Mouse (Mus musculus) embryo, embryonic 9.5 days (tissue): ENCODE measurements around the gene Serpine2.

Source experiments
- DNase-seq: peaks from one replicate; pipeline ENCODE4 v3.0.0-alpha.2; 2017; ENCODE audit errors: extremely low spot score

Gene Serpine2

DNA sequence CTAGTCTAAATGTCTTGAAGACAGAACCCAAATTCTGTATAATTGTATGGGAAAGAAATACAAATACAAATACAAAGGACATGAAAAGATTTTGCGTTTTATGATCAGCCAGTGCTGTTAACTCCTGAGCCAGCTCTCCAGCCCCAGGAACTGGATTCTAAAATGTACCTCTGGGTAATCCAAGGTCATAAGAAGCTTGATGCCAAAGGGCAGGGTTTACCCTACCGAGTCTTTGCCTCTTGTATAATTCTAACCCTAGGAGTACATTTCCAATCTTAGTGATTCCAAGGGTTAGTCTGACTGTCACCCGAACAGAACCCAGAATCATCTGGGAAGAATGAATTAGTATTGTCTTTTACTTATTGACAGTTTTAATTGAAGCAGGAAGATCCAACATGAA, 45.5 kb downstream of the Serpine2 start:
- no peak for DNase-seq

GRCm38 (mm10) chr1:79809447-79809846, 51.5 kb downstream of the Serpine2 start:
- DNase-seq: no peak

- DNase-seq: no peak
Measured at GRCm38 (mm10) chr1:79806865-79807264, 54.1 kb downstream of the Serpine2 start.

- no peak for DNase-seq
Measured at GRCm38 (mm10) chr1:79803614-79804013, 57.4 kb downstream of the Serpine2 start.

DNA sequence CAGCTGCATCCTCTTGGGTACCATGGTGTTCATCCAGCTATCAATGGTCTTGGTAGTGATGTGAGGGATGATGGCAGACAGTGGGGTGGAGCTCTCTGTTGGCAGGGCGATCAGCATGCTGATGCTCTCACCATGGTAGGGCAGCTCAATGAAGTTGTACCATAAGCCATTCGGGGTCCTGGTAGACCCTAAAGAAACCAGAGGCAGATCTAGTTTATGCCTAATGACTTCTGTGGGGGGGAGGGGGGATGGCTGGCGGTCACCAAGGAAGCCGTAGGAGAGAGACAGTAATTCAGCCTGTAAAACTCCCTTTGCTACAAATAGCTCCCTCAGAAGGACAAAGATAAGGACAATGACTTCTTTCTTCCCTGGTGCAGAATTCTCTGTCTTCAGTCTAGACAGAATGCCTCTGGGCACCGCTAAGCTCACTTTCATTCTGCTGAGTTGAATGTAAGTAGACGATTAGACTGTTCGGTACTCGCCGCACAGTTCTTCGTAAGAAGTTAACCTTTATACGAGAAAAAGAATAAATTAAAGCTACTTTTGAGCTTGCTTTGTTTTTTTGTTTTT, 58.0 kb downstream of the Serpine2 start:
- DNase-seq: no peak

GRCm38 (mm10) chr1:79797084-79797483, 63.9 kb downstream of the Serpine2 start:
- DNase-seq: no peak

DNA sequence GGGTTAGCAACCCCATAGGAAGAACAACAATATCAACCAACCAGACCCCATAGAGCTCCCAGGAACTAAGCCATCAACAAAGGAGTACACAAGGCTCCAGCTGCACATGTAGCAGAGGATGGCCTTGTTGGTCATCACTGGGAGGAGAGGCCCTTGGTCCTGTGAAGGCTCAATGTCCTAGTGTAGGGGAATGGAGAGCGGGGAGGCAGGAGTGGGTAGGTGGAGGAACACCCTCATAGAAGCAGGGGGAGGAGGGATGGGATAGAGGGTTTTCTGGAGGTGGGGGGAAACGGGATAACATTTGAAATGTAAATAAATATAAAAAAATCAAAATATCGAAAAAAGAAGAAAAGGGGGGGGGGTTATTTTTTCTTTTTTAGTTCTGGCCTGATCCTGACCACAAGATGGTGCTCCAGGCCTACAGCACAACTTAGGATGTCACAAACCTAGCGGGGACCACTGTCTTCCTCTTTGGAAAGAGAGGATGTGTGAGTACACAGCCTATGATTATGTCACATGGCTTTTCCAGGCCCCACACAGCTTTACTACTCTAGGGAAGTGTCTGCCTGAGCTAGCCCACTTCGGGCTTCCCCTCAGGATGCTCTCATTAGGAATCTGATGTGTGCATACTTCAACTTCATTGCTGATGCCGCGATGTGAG, 74.6 kb downstream of the Serpine2 start:
- DNase-seq: no peak

- DNase-seq: no peak
Measured at GRCm38 (mm10) chr1:79782433-79782832, 78.5 kb downstream of the Serpine2 start.

- no peak for DNase-seq
Measured at GRCm38 (mm10) chr1:79778011-79778410, 83.0 kb downstream of the Serpine2 start.

- peak; percentile 98 for DNase-seq
Measured at GRCm38 (mm10) chr1:79775927-79776458, 85.0 kb downstream of the Serpine2 start, which contains the start of the genes Mrpl44 and Wdfy1. TSS of gene Mrpl44 (plus strand) at chr1:79776018. TSS of gene Wdfy1 (minus strand) at chr1:79776143.

DNA sequence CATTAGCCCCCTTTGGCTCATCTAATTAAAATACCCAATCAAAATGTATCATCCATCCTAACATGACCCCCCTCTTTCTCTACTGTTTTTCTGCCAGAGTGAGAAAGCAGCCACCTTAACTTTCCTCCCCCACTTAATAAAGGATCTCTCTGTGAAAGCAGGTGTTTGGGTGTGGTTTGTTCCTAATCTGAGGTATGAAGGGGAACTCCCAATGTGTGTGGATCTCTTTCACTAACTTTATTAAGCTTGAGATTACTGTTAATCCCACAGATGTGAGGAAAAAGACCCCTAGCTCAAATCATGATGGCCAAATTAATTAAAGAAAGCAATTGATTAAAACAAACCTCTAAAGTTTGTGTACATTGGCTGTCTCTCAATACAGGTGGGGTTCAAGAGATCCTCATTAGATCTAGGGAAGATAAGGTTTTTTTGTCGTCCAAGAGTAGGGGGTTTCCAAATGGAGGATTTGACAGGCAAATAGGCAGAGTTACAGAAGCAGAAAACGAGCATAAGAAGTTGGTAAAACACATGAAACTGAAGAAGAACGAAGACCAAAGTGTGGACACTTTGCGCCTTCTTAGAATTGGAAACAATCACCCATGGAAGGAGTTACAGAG, 86.7 kb downstream of the Serpine2 start:
- DNase-seq: no peak

GRCm38 (mm10) chr1:79768231-79768630, 92.7 kb downstream of the Serpine2 start:
- no peak for DNase-seq

DNA sequence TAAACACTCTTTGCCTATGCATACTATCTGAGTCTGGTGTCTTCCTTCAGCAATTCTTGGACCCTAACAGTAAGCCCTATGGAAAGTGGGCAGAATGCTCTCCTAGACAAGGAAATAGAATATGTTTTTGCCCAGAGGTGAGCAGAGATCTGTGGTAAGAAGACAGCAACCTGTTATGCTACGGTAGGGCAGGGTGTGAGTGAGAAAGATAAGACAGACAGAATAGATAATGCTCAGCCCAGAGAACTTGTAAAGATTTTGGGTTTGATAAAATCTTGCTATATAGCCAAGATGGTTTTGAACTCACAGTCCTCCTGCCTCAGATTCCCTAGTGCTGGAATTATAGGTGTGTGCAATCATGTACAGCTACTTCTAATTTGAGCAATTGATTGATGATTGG, 96.5 kb downstream of the Serpine2 start:
- no peak for DNase-seq

- no peak for DNase-seq
Measured at GRCm38 (mm10) chr1:79764031-79764430, 96.9 kb downstream of the Serpine2 start.

DNA sequence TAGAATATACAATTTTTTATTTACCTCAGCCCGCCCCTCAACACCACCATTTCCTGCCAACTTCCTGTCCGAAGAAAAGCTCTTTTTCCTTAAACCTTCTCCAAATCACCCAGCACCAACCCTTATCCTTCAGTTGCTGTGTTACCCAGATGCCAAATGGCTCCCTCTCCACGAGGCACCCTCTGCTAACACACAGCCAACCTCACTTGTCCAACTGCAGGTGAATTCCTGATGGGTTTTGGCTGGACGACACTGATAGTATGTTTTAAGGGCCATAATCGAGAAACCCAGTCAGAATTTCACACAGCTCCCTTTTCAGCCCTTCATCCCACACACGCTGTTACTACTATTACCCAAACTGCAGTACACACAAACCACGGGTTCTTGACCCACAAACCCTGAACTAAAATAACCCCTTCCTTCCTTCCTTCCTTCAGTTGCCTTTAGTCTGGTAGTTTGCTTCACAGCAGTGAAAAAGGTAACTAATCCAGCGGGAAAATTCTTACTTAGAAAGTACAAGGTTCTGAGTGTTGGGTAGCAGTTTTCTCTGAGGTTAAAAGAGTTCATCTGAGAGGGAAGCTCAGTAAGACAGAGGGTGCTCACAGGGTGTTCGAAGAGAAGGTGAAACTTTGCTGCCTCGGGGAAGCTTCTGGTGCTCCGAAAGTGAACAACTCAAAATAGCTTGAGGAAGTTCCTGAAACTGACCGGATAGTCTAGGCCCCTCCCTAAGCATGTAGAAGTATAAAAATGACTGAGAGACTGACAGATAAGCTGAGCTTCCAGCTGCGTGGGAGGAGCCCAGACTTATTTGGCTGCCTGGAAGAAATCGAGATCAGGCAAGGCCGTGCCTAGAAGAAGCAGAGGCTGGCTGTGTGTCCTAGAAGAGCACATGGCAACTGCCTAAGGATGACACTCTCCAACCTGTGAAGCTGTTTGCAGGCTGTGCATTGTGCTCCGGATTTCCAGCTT, 98.4 kb downstream of the Serpine2 start:
- DNase-seq: no peak

- DNase-seq: no peak
Measured at GRCm38 (mm10) chr1:79761917-79762271, 99.1 kb downstream of the Serpine2 start.

- peak; percentile 72 for DNase-seq
Measured at GRCm38 (mm10) chr1:79761106-79761916, 99.7 kb downstream of the Serpine2 start.

DNA sequence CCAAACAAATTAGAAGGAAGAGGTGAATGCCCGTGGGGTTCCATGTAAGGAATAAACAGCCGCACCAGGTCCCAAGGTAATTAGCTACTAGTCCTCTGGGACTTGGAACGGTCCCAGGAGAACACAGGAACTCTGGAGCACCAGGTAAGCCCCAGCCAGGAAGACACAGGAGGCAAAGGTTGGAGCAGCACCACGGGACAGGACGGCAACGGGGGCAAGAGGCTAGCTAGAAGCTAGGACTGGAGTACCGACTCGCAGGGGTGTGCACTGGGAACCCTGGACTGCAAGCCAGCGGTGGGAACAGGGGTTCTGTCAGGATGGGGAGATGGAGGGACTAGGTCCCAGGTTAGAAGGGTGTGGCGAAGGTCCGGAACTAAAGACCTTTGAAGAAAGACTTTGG, 100.3 kb downstream of the Serpine2 start:
- no peak for DNase-seq

DNA sequence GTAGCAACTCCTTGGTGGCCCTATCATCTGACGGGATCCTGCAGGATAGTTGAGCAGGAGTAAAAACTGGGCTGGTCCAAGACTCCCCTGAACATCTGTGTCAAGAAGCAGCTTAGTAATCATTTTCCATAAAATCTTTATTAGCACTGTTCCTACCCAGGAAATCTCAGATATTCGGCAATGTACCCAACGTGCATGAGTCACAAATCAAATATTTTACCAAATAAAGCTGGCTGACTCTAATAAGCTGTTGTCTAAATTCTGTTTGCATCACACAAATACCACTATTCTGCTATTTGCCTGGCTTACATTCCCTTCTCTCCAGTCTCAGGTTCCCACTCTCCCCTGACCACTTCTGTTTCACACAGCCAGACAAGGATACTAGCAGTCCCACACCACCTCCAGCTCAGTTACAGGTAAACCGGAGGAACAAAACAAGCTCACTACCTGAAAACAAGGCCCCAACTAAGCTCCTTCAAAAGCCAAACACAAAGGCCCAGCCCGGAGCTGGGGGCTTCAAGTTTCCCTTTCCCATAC, 101.5 kb downstream of the Serpine2 start:
- no peak for DNase-seq

DNA sequence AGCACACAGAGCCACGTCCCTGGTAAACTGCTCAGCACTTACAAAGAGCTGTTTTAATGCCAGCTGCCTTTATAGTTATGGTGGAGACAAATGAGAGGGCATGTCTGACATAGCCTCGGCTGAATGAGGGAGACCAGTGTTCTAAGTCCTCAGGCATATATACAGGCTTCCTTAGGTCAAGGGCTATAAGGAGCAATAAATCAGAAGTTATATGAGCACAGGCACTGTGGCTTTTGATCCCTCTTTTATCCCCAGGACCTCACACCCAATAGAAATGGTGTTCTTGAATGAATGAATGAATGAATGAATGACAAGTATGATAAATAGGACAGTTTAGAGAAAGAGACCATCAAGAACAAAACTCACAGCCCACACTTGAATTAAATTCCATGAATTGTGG, 102.0 kb downstream of the Serpine2 start:
- no peak for DNase-seq

GRCm38 (mm10) chr1:79757597-79757996, 103.4 kb downstream of the Serpine2 start:
- DNase-seq: no peak
